Mouse (Mus musculus): ENCODE data around the gene Ccm2l. TPM values are rescaled to one million over a fixed set of nuclear protein-coding genes. Genes with fewer than 3 reads are reported as not detected.
A peak's percentile ranks its signal among the peaks of the same experiment; 100 is the strongest.

Gene Ccm2l
- 1.2 and 1.9 TPM in 2 replicates for polyA plus RNA-seq (2014; fragmentation: Nextera tagmentation; extraction: Ambion mirVana)

GRCm38 (mm10) chr2:153065747-153066508, at the start of gene Ccm2l:
TSS of gene Ccm2l (plus strand) at chr2:153065955.
- 59% methylated on average over 12 of the region's 12 CpGs for WGBS
- H3K27me3 ChIP-seq (ENCODE audit: control insufficient read depth, insufficient read depth, low read length) = peaks cover 9% of the 10 kb centered on the region
- no peak within 1 kb of the TSS for H3K4me2 ChIP-seq (ENCODE audit: low read depth, low read length)
- H3K36me3 ChIP-seq (ENCODE audit: control insufficient read depth, insufficient read depth, low read length) = no peaks in the 10 kb centered on the region
- no peak within 1 kb of the TSS for H3K9ac ChIP-seq (replicated peaks; ENCODE audit: low read depth, low read length)
- no peak for ATAC-seq (ENCODE audit: low read depth)
- H3K4me3 ChIP-seq (ENCODE audit: low read depth, low read length) = no peak within 1 kb of the TSS
- H3K27ac ChIP-seq (ENCODE audit: low read depth, low read length) = no peak within 1 kb of the TSS
- no peaks in the 10 kb centered on the region for H3K9me3 ChIP-seq (ENCODE audit: control insufficient read depth, low read length)
- 0 out of 2 replicates have a peak, but pooled peaks cover 3% of the 10 kb centered on the region for H3K4me1 ChIP-seq (ENCODE audit: control insufficient read depth, insufficient read depth, low read length)

- no peak overlapping the region for H3K4me3 ChIP-seq (ENCODE audit: low read depth, low read length)
- ATAC-seq (ENCODE audit: low read depth) = no peak
- H3K9me3 ChIP-seq (ENCODE audit: control insufficient read depth, low read length) = no peaks in the 10 kb centered on the region
- no peak overlapping the region for H3K27ac ChIP-seq (ENCODE audit: low read depth, low read length)
- H3K4me1 ChIP-seq (ENCODE audit: control insufficient read depth, insufficient read depth, low read length) = peaks cover 8% of the 10 kb centered on the region
- no peaks in the 10 kb centered on the region for H3K27me3 ChIP-seq (ENCODE audit: control insufficient read depth, insufficient read depth, low read length)
- H3K4me2 ChIP-seq (ENCODE audit: low read depth, low read length) = no peak overlapping the region
- H3K36me3 ChIP-seq (ENCODE audit: control insufficient read depth, insufficient read depth, low read length) = peaks cover 10% of the 10 kb centered on the region
- no peak overlapping the region for H3K9ac ChIP-seq (replicated peaks; ENCODE audit: low read depth, low read length)
- WGBS = 41% methylated on average over 5 of the region's 5 CpGs
Observed at GRCm38 (mm10) chr2:153016786-153017185, 49.0 kb upstream of the Ccm2l start.

- Histone ChIP-seq H3K9me3 (ENCODE audit: control insufficient read depth, low read length) (no peaks in the 10 kb centered on the region), H3K4me1 (ENCODE audit: control insufficient read depth, insufficient read depth, low read length) (peaks cover 2% of the 10 kb centered on the region), H3K4me2 (ENCODE audit: low read depth, low read length) (no peak overlapping the region), H3K27ac (ENCODE audit: low read depth, low read length) (no peak overlapping the region), H3K9ac (replicated peaks; ENCODE audit: low read depth, low read length) (no peak overlapping the region), H3K27me3 (ENCODE audit: control insufficient read depth, insufficient read depth, low read length) (no peaks in the 10 kb centered on the region), H3K4me3 (ENCODE audit: low read depth, low read length) (no peak overlapping the region), H3K36me3 (ENCODE audit: control insufficient read depth, insufficient read depth, low read length) (no peaks in the 10 kb centered on the region)
- no peak for ATAC-seq (ENCODE audit: low read depth)
- WGBS = 79% methylated on average over 3 of the region's 3 CpGs
Observed at GRCm38 (mm10) chr2:153019355-153019754, 46.4 kb upstream of the Ccm2l start.

- H3K9ac ChIP-seq (replicated peaks; ENCODE audit: low read depth, low read length) = no peak overlapping the region
- 76% methylated on average over 3 of the region's 3 CpGs for WGBS
Observed at GRCm38 (mm10) chr2:153021163-153021562, 44.6 kb upstream of the Ccm2l start.

GRCm38 (mm10) chr2:153022855-153023254, 42.9 kb upstream of the Ccm2l start:
- no peak overlapping the region for H3K9ac ChIP-seq (replicated peaks; ENCODE audit: low read depth, low read length)
- H3K27me3 ChIP-seq (ENCODE audit: control insufficient read depth, insufficient read depth, low read length) = no peaks in the 10 kb centered on the region
- H3K4me3 ChIP-seq (ENCODE audit: low read depth, low read length) = no peak overlapping the region
- H3K36me3 ChIP-seq (ENCODE audit: control insufficient read depth, insufficient read depth, low read length) = no peaks in the 10 kb centered on the region
- no peak overlapping the region for H3K27ac ChIP-seq (ENCODE audit: low read depth, low read length)
- ATAC-seq (ENCODE audit: low read depth) = no peak
- 64% methylated on average over 4 of the region's 4 CpGs for WGBS
- H3K4me1 ChIP-seq (ENCODE audit: control insufficient read depth, insufficient read depth, low read length) = no peaks in the 10 kb centered on the region
- H3K9me3 ChIP-seq (ENCODE audit: control insufficient read depth, low read length) = no peaks in the 10 kb centered on the region
- no peak overlapping the region for H3K4me2 ChIP-seq (ENCODE audit: low read depth, low read length)

More at GRCm38 (mm10) chr2:153021163-153021562, 44.6 kb upstream of the Ccm2l start:
- no peaks in the 10 kb centered on the region for H3K36me3 ChIP-seq (ENCODE audit: control insufficient read depth, insufficient read depth, low read length)
- H3K9me3 ChIP-seq (ENCODE audit: control insufficient read depth, low read length) = no peaks in the 10 kb centered on the region
- no peaks in the 10 kb centered on the region for H3K27me3 ChIP-seq (ENCODE audit: control insufficient read depth, insufficient read depth, low read length)
- H3K4me1 ChIP-seq (ENCODE audit: control insufficient read depth, insufficient read depth, low read length) = no peaks in the 10 kb centered on the region
- no peak overlapping the region for H3K27ac ChIP-seq (ENCODE audit: low read depth, low read length)
- H3K4me2 ChIP-seq (ENCODE audit: low read depth, low read length) = no peak overlapping the region
- no peak for ATAC-seq (ENCODE audit: low read depth)
- no peak overlapping the region for H3K4me3 ChIP-seq (ENCODE audit: low read depth, low read length)

GRCm38 (mm10) chr2:153026052-153026451, 39.7 kb upstream of the Ccm2l start:
- ATAC-seq (ENCODE audit: low read depth) = no peak
- H3K27me3 ChIP-seq (ENCODE audit: control insufficient read depth, insufficient read depth, low read length) = no peaks in the 10 kb centered on the region
- H3K27ac ChIP-seq (ENCODE audit: low read depth, low read length) = no peak overlapping the region
- peaks cover 7% of the 10 kb centered on the region for H3K4me1 ChIP-seq (ENCODE audit: control insufficient read depth, insufficient read depth, low read length)
- H3K36me3 ChIP-seq (ENCODE audit: control insufficient read depth, insufficient read depth, low read length) = no peaks in the 10 kb centered on the region
- no peaks in the 10 kb centered on the region for H3K9me3 ChIP-seq (ENCODE audit: control insufficient read depth, low read length)
- no peak overlapping the region for H3K9ac ChIP-seq (replicated peaks; ENCODE audit: low read depth, low read length)
- H3K4me3 ChIP-seq (ENCODE audit: low read depth, low read length) = no peak overlapping the region
- no peak overlapping the region for H3K4me2 ChIP-seq (ENCODE audit: low read depth, low read length)
- WGBS = 84% methylated on average over 7 of the region's 7 CpGs

GRCm38 (mm10) chr2:153027501-153027900, 38.3 kb upstream of the Ccm2l start:
- 54% methylated on average over 4 of the region's 4 CpGs for WGBS
- no peak overlapping the region for H3K4me2 ChIP-seq (ENCODE audit: low read depth, low read length)

GRCm38 (mm10) chr2:153030422-153030821, 35.3 kb upstream of the Ccm2l start:
- H3K4me2 ChIP-seq (ENCODE audit: low read depth, low read length) = peak overlapping the region; percentile 89
- 18% methylated on average over 4 of the region's 4 CpGs for WGBS
- peak overlapping the region; percentile 72; the same call in 1 of the 2 replicates for H3K4me3 ChIP-seq (ENCODE audit: low read depth, low read length)
- H3K27me3 ChIP-seq (ENCODE audit: control insufficient read depth, insufficient read depth, low read length) = no peaks in the 10 kb centered on the region; the same call in 1 of the 2 replicates
- H3K27ac ChIP-seq (ENCODE audit: low read depth, low read length) = peak overlapping the region; percentile 86
- no peak overlapping the region for H3K9ac ChIP-seq (replicated peaks; ENCODE audit: low read depth, low read length)
- no peaks in the 10 kb centered on the region for H3K9me3 ChIP-seq (ENCODE audit: control insufficient read depth, low read length)
- ATAC-seq (ENCODE audit: low read depth) = no peak
- peaks cover 28% of the 10 kb centered on the region for H3K4me1 ChIP-seq (ENCODE audit: control insufficient read depth, insufficient read depth, low read length)
- H3K36me3 ChIP-seq (ENCODE audit: control insufficient read depth, insufficient read depth, low read length) = no peaks in the 10 kb centered on the region

More at GRCm38 (mm10) chr2:153027501-153027900, 38.3 kb upstream of the Ccm2l start:
- no peak for ATAC-seq (ENCODE audit: low read depth)
- no peaks in the 10 kb centered on the region; the same call in 1 of the 2 replicates for H3K27me3 ChIP-seq (ENCODE audit: control insufficient read depth, insufficient read depth, low read length)
- H3K4me3 ChIP-seq (ENCODE audit: low read depth, low read length) = no peak overlapping the region
- H3K9me3 ChIP-seq (ENCODE audit: control insufficient read depth, low read length) = no peaks in the 10 kb centered on the region
- peaks cover 8% of the 10 kb centered on the region for H3K4me1 ChIP-seq (ENCODE audit: control insufficient read depth, insufficient read depth, low read length)
- no peaks in the 10 kb centered on the region for H3K36me3 ChIP-seq (ENCODE audit: control insufficient read depth, insufficient read depth, low read length)
- no peak overlapping the region for H3K9ac ChIP-seq (replicated peaks; ENCODE audit: low read depth, low read length)
- H3K27ac ChIP-seq (ENCODE audit: low read depth, low read length) = no peak overlapping the region

Measured in neural tube, embryonic 14.5 days (tissue).